Mouse (Mus musculus): Measurements from ENCODE around the gene Hspb2. TPM values are rescaled to one million over a fixed set of nuclear protein-coding genes. Genes with fewer than 3 reads are reported as not detected.

The Hspb2 gene
- polyA plus RNA-seq, 1 experiment from 2014 or later = 6.9 TPM

DNA sequence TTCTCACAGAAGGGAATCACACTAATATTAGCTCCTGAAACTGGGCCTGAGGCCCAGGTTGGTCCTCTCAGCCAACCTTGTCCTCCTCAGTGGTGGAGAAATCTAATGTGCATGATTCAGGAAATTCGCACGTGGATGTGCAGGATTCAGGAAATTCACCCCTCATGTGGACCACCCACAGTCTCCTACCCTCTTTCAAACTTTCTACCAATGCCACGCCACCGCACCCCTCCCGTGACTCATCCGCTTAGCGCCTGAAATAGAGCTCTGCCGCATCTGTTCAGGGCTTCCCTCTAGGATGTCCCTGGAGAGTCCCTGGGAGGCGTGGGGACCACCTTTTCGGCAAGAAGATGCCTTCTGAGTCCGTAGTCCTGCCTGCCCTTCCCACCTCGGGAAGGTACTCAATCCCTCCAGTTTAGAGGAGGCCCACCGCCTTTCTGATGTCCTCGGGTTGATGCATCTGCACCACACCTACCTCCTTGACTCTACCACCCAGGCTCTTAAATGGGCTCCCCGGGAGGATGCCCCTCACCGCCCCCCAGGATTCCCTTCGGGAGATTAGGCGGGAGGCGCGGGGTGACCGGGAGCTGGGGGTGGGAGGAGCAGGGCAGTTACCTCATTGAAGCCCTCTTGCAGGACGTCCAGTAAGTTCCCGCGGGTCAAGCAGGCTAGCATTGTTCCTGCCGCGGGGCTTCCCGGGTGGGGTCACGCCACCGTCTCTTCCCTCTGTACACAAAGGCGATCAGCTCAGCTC lies 24.8 kb downstream of the Hspb2 start:
- no peaks in the 10 kb centered on the region for H3K9me3 ChIP-seq
- no peaks in the 10 kb centered on the region for H3K36me3 ChIP-seq
- H3K4me2 ChIP-seq = peak overlapping the region; percentile 90
- H3K4me3 ChIP-seq (replicated peaks) = peak overlapping the region; percentile 64
- H3K27ac ChIP-seq = no peak overlapping the region
- no peak for ATAC-seq (ENCODE audit: insufficient read depth, low FRiP score, low read depth)
- WGBS = 7% methylated on average over 30 of the region's 30 CpGs
- H3K9ac ChIP-seq = peak overlapping the region; percentile 56
- no peaks in the 10 kb centered on the region for H3K27me3 ChIP-seq (replicated peaks)
- H3K4me1 ChIP-seq = peaks cover 14% of the 10 kb centered on the region

DNA sequence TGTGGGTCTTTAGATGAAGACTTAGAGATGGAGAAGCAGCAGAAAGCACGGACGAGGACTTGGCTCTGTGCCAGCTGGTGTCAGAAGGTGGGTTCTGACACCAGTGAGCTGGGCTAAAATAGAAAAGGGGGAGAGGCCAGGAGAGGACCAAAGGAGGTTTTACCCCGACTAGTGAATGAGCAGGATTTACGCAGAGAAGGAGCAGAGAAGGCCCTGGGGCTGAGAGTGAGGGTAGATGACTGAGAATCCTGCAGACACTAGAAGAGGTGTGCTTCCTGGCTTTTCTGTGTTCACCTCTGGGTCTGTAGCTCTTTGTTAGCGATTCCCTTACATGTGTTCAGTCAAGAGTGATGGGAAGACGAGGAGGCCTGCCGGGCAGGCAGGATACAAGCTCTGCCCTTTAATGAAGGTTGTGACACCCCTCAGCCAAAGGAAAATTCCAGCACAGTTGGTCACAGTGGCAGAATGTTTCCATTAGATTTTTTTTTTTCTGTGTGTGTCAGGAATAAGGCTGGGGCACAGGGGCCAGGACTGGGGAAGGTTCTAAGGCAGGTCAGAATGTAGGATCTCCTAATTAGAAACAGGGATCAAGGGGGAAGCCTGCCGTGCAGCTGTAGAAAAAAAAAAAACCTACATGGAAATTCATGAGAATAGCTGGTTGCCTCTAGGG lies 26.1 kb downstream of the Hspb2 start:
- Histone ChIP-seq H3K4me3 (replicated peaks) (no peak overlapping the region), H3K4me2 (no peak overlapping the region), H3K9me3 (no peaks in the 10 kb centered on the region), H3K36me3 (no peaks in the 10 kb centered on the region), H3K9ac (no peak overlapping the region), H3K4me1 (peaks cover 15% of the 10 kb centered on the region), H3K27me3 (replicated peaks) (no peaks in the 10 kb centered on the region), H3K27ac (no peak overlapping the region)
- WGBS = 55% methylated on average over 8 of the region's 8 CpGs
- no peak for ATAC-seq (ENCODE audit: insufficient read depth, low FRiP score, low read depth)

DNA sequence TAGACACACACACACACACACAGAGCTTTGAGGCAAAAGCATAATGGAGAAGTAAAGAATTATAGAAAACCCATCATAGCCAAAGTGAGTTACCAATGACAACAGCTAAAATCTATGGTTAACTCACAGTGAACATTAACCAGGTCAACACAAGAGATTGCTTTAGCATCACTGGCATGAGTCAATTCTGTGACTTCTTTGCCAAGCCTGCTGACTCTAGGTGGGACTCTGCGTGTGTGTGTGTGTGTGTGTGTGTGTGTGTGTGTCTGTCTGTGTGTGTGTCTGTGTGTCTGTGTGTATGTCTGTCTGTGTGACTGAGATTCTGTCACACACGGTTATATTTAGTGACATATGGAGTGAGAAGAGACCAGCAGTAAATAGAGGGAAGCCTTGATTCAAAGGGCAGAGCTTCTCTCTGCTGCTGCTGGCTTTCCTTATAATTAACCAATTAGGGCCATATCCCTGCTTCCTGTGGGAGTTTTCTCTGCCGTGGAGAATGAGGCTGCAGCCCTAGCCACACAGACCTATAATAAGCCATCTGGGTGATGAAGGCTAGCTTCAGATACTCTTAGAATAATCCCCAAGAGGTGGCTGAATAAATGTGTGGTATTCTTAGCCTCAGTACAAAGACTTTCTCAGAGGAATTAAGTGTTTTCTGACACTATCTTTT lies 27.4 kb downstream of the Hspb2 start:
- 51% methylated on average over 3 of the region's 3 CpGs for WGBS
- H3K9me3 ChIP-seq = no peaks in the 10 kb centered on the region
- H3K4me1 ChIP-seq = peaks cover 17% of the 10 kb centered on the region
- H3K36me3 ChIP-seq = no peaks in the 10 kb centered on the region
- H3K9ac ChIP-seq = no peak overlapping the region
- H3K27me3 ChIP-seq (replicated peaks) = no peaks in the 10 kb centered on the region
- no peak overlapping the region for H3K4me2 ChIP-seq
- no peak overlapping the region for H3K4me3 ChIP-seq (replicated peaks)
- H3K27ac ChIP-seq = no peak overlapping the region
- ATAC-seq (ENCODE audit: insufficient read depth, low FRiP score, low read depth) = no peak

DNA sequence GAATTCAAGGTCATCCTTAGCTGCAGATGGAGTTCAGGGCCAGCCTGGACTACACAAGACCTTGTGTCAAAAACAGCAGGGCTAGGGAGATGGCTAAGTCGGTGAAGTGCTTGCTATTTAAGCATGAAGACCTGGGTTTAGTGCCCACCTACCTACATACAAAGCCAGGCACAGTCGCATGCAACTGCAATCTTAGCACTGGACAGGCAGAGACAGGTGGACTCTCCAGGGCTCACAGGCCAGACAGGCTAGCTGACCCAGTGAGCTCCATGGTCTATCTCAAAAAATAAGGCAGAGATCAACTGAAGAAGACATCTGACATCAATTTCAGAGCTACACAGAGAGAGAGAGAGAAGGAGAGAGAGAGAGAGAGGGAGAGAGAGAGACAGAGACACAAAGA lies 28.0 kb downstream of the Hspb2 start:
- 86% methylated on average over 2 of the region's 2 CpGs for WGBS

DNA sequence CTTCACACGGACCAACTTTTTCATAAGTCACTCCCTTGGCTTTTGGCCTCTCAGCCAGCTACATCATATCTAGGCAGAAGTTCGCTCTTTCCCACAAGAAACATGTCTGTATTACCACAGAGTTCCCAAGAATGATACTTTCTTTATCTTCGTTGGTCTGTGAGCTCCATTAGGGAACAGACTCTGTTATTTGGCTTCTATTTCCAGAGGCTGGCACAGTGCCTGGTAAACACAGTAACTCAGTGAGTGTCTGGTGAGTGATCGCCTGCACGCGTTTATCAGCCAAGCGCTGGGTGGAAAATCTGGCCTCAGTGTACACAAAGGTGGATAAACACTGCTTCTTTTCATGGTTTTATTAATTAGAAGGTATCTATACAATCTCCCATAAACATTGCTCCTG lies 28.7 kb downstream of the Hspb2 start:
- H3K4me2 ChIP-seq = peak overlapping the region; percentile 29; the same call in 1 of the 2 replicates
- H3K9ac ChIP-seq = no peak overlapping the region

More for the DNA sequence above, 28.0 kb downstream of the Hspb2 start:
- H3K4me2 ChIP-seq = no peak overlapping the region
- ATAC-seq (ENCODE audit: insufficient read depth, low FRiP score, low read depth) = no peak
- H3K4me1 ChIP-seq = peaks cover 17% of the 10 kb centered on the region
- no peak overlapping the region for H3K27ac ChIP-seq
- no peaks in the 10 kb centered on the region for H3K36me3 ChIP-seq
- no peak overlapping the region for H3K4me3 ChIP-seq (replicated peaks)
- H3K27me3 ChIP-seq (replicated peaks) = no peaks in the 10 kb centered on the region
- no peak overlapping the region for H3K9ac ChIP-seq
- no peaks in the 10 kb centered on the region for H3K9me3 ChIP-seq

DNA sequence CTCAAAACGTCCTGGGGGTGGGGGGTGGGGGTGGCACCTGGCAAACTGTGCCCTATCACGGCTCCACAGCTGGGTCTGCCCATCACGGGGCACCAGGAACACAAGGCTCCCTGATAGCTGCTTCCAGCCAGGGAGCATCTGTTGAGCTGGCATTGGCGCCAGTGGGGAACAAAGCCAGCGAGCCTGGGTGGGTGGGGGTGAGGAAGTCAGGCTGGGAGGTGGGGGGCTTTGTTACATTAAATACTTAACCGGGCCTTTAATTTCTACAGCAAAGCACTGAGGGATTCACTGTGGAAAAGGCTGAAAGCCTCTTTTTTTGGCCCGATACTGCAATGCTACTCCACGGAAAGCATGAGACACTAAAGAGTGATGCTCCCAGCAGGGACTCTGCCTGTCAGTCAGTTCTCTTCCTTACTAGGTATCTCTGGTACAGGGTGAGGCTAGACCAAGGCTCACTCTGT lies 29.7 kb downstream of the Hspb2 start:
- no peaks in the 10 kb centered on the region for H3K27me3 ChIP-seq (replicated peaks)
- no peak overlapping the region for H3K27ac ChIP-seq
- H3K36me3 ChIP-seq = no peaks in the 10 kb centered on the region
- 58% methylated on average over 8 of the region's 8 CpGs for WGBS
- H3K4me2 ChIP-seq = no peak overlapping the region
- H3K4me1 ChIP-seq = peaks cover 11% of the 10 kb centered on the region
- H3K9me3 ChIP-seq = no peaks in the 10 kb centered on the region
- H3K4me3 ChIP-seq (replicated peaks) = no peak overlapping the region
- ATAC-seq (ENCODE audit: insufficient read depth, low FRiP score, low read depth) = no peak
- no peak overlapping the region for H3K9ac ChIP-seq

More for the DNA sequence above, 28.7 kb downstream of the Hspb2 start:
- H3K4me1 ChIP-seq = peaks cover 16% of the 10 kb centered on the region
- 0 out of 2 replicates have a peak overlapping the region, but pooled peaks have one; percentile 12 for H3K27ac ChIP-seq
- H3K4me3 ChIP-seq (replicated peaks) = no peak overlapping the region
- no peaks in the 10 kb centered on the region for H3K9me3 ChIP-seq
- H3K27me3 ChIP-seq (replicated peaks) = no peaks in the 10 kb centered on the region
- ATAC-seq (ENCODE audit: insufficient read depth, low FRiP score, low read depth) = no peak
- no peaks in the 10 kb centered on the region for H3K36me3 ChIP-seq
- WGBS = 25% methylated on average over 7 of the region's 7 CpGs

DNA sequence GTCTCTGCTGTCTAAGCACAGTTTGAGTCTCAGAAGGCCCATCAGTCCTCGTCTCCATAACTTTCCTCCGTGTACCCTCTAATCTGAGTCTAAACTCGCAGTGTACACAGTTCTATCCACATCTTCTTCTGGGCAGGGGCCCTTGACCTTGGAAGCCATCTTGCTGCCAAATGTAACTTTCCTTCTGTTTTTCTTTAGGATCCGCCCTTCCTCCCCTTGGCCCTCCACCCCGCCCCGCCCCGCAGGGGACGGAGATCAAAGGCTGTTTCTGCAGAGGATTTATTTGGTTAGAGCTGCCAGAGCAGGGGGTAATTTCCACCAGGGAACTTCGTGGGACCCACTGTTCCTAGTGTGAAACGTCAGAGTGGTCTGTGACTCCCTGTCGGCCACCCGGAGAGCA lies 31.1 kb downstream of the Hspb2 start:
- Histone ChIP-seq H3K4me2 (no peak overlapping the region), H3K4me1 (peaks cover 6% of the 10 kb centered on the region; the same call in 1 of the 2 replicates)
- ATAC-seq (ENCODE audit: insufficient read depth, low FRiP score, low read depth) = no peak

DNA sequence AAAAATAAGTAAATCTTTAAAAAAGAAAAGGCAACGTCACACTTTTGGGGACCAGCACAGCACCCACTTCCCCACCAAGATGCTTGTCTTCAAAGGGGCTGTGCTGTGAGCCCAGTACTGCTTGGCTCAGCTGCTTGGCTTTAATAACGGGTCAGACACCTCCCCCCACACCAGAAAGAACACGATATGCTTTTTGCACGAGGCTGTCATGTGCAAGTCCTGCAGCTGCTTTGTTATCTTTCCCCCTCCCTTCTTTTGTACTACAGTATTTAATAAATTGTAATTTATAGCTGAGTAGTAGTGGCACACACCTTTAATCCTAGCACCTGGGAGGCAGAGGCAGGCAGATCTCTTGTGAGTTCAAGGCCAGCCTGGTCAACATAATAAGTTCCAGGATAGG lies 33.3 kb downstream of the Hspb2 start:
- no peak for ATAC-seq (ENCODE audit: insufficient read depth, low FRiP score, low read depth)
- no peak overlapping the region for H3K4me3 ChIP-seq (replicated peaks)
- peaks cover 6% of the 10 kb centered on the region; the same call in 1 of the 2 replicates for H3K4me1 ChIP-seq
- H3K9me3 ChIP-seq = no peaks in the 10 kb centered on the region
- H3K27me3 ChIP-seq (replicated peaks) = no peaks in the 10 kb centered on the region
- H3K27ac ChIP-seq = no peak overlapping the region
- no peak overlapping the region for H3K9ac ChIP-seq
- H3K4me2 ChIP-seq = no peak overlapping the region
- no peaks in the 10 kb centered on the region for H3K36me3 ChIP-seq
- 71% methylated on average over 4 of the region's 4 CpGs for WGBS

More for the DNA sequence above, 31.1 kb downstream of the Hspb2 start:
- Histone ChIP-seq H3K27ac (no peak overlapping the region), H3K36me3 (no peaks in the 10 kb centered on the region), H3K9me3 (no peaks in the 10 kb centered on the region), H3K9ac (no peak overlapping the region), H3K27me3 (replicated peaks) (no peaks in the 10 kb centered on the region), H3K4me3 (replicated peaks) (no peak overlapping the region)
- WGBS = 30% methylated on average over 12 of the region's 12 CpGs

DNA sequence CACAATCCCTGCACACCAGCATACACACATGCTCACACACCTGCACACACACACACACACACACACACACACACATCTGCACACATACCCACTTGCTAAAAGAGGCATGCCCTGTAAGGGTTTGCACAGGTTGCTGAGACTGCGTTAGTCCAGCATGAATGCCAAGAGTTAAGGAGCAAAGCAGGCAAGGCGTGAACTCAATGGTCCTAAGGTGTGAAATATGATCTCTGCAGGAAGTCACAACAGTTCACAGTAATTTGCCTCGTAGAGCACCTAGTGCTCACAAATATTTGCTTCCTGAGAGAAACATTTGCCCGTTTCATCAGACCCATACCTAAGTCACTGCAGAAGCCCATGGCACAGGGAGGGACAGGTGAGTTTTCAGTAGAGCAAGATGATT lies 38.0 kb downstream of the Hspb2 start:
- 34% methylated on average over 4 of the region's 4 CpGs for WGBS
- no peak for ATAC-seq (ENCODE audit: insufficient read depth, low FRiP score, low read depth)
- Histone ChIP-seq H3K4me3 (replicated peaks) (no peak overlapping the region), H3K9ac (no peak overlapping the region), H3K27ac (no peak overlapping the region), H3K9me3 (no peaks in the 10 kb centered on the region), H3K27me3 (replicated peaks) (no peaks in the 10 kb centered on the region), H3K36me3 (no peaks in the 10 kb centered on the region), H3K4me2 (no peak overlapping the region), H3K4me1 (no peaks in the 10 kb centered on the region)

DNA sequence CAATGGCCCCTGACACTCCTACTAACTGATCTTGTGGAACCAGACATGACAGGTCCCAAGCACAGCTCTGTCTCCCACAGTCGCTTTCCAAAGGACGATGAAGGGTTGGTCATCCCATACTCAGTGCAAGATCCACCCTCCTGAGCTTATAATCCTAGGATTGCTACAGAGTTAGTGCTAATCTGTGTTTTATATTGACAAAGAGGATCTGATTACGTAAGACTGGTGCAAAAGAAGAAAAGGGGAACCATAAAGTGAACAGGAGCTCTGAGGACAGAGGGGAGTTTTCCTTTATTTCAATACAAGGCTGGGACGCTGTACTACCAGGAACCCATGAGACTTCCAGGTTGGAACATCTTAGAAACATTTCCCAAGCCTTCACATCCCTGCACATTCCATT lies 40.8 kb downstream of the Hspb2 start:
- H3K36me3 ChIP-seq = no peaks in the 10 kb centered on the region
- H3K27me3 ChIP-seq (replicated peaks) = no peaks in the 10 kb centered on the region
- 85% methylated on average over 4 of the region's 4 CpGs for WGBS

DNA sequence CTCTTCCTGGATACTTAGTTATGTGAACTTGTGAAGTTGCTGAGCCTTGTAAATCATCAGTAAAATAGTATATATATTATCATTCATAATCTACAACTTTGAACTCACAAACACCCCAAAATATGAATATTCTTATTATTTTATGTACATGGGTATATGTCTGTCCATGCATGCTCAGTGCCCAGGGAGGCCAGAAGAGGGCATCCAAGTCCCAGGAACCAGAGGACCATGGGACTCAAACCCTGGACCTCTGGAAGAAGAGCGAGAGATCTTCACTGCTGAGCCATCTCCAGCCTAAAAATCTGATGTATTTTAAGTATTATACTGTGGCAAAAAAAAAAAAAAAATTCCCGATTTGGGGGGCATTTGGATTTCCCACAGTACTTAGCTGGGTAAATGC lies 43.0 kb downstream of the Hspb2 start:
- WGBS = 27% methylated on average over 2 of the region's 2 CpGs
- H3K9me3 ChIP-seq = no peaks in the 10 kb centered on the region
- ATAC-seq (ENCODE audit: insufficient read depth, low FRiP score, low read depth) = no peak

More for the DNA sequence above, 40.8 kb downstream of the Hspb2 start:
- Histone ChIP-seq H3K27ac (no peak overlapping the region), H3K4me1 (no peaks in the 10 kb centered on the region), H3K4me2 (no peak overlapping the region), H3K4me3 (replicated peaks) (no peak overlapping the region), H3K9ac (no peak overlapping the region), H3K9me3 (no peaks in the 10 kb centered on the region)
- no peak for ATAC-seq (ENCODE audit: insufficient read depth, low FRiP score, low read depth)

DNA sequence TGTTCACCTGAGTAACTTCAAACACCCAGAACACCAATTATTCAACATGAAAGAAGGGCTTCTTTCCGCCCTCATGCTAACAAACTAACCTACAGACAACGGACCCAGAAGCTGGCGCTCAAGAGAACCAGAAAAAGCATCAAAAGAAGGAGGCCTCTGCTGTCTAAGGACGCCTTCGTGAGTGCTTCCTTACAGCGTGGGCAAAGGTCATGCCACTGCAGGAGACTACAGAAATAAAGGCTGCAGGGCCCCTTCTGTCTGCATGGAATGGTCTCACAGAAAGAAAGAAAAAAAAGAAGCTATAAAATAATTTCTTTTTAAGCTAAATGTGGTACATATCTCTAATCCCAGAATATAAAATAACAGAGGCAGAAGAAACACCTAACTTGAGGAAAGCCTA lies 47.2 kb downstream of the Hspb2 start:
- Histone ChIP-seq H3K9ac (no peak overlapping the region), H3K36me3 (no peaks in the 10 kb centered on the region), H3K4me3 (replicated peaks) (no peak overlapping the region), H3K9me3 (no peaks in the 10 kb centered on the region), H3K27ac (no peak overlapping the region), H3K27me3 (replicated peaks) (no peaks in the 10 kb centered on the region; the same call in 1 of the 2 replicates), H3K4me1 (peaks cover 3% of the 10 kb centered on the region; the same call in 1 of the 2 replicates), H3K4me2 (no peak overlapping the region)
- no peak for ATAC-seq (ENCODE audit: insufficient read depth, low FRiP score, low read depth)
- WGBS = 52% methylated on average over 6 of the region's 6 CpGs

More for the DNA sequence above, 43.0 kb downstream of the Hspb2 start:
- Histone ChIP-seq H3K27me3 (replicated peaks) (no peaks in the 10 kb centered on the region), H3K36me3 (no peaks in the 10 kb centered on the region), H3K27ac (no peak overlapping the region), H3K4me3 (replicated peaks) (no peak overlapping the region), H3K4me2 (no peak overlapping the region), H3K9ac (no peak overlapping the region), H3K4me1 (no peaks in the 10 kb centered on the region)
